Mouse (Mus musculus): ENCODE measurements around the gene Atp13a3. TPM values are rescaled to one million over a fixed set of nuclear protein-coding genes. Genes with fewer than 3 reads are reported as not detected.

The Atp13a3 gene
- total and polyA plus RNA-seq, 2 experiments from 2014 or later, result 6.1 to 35.0 TPM

DNA sequence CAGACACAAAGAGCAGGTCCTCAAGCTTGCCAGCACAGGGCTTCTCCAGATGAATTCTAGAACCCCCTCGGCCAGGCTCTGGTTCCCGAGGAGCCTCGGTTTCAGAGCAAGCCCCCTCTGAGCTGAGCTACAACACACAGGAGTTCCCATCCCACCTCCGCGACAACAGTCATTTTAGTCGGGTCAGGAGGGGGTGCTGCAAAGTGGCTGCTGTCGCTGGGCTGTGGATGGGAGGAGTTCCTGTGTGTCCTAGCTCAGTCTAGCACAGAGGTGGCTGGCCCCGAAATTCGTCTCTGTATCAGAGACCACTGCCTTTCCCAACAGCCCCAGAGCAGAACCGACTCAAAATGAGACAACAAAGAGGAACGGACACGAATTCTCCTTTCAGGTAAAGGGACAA, 98.5 kb downstream of the Atp13a3 start:
- Histone ChIP-seq H3K9ac (no peak overlapping the region), H3K36me3 (ENCODE audit: insufficient read depth) (no peaks in the 10 kb centered on the region), H3K9me3 (ENCODE audit: low read length) (no peaks in the 10 kb centered on the region), H3K4me3 (ENCODE audit: low read depth, low read length) (no peak overlapping the region), H3K27ac (ENCODE audit: low read depth, low read length) (no peak overlapping the region), H3K4me2 (ENCODE audit: low read depth) (no peak overlapping the region), H3K27me3 (ENCODE audit: insufficient read depth, low read length) (peaks cover 6% of the 10 kb centered on the region), H3K4me1 (ENCODE audit: insufficient read depth) (0 out of 2 replicates have a peak, but pooled peaks cover 7% of the 10 kb centered on the region)
- no peak for DNase-seq
- 58% methylated on average over 12 of the region's 12 CpGs for WGBS
- no peak for TF ChIP-seq CTCF (IDR thresholded peaks at IDR 0.05; ENCODE audit: low read depth)
- no peak for ATAC-seq

- ATAC-seq (no peak), DNase-seq (no peak)
- H3K9ac ChIP-seq, result no peak overlapping the region
- no peaks in the 10 kb centered on the region for H3K9me3 ChIP-seq (ENCODE audit: low read length)
- peaks cover 6% of the 10 kb centered on the region for H3K27me3 ChIP-seq (ENCODE audit: insufficient read depth, low read length)
- no peaks in the 10 kb centered on the region for H3K36me3 ChIP-seq (ENCODE audit: insufficient read depth)
- 0 out of 2 replicates have a peak, but pooled peaks cover 7% of the 10 kb centered on the region for H3K4me1 ChIP-seq (ENCODE audit: insufficient read depth)
- 89% methylated on average over 4 of the region's 4 CpGs for WGBS
- H3K4me3 ChIP-seq (ENCODE audit: low read depth, low read length), result no peak overlapping the region
- H3K27ac ChIP-seq (ENCODE audit: low read depth, low read length), result no peak overlapping the region
- no peak overlapping the region for H3K4me2 ChIP-seq (ENCODE audit: low read depth)
- TF ChIP-seq CTCF (IDR thresholded peaks at IDR 0.05; ENCODE audit: low read depth), result no peak
These were observed 99.7 kb downstream of the Atp13a3 start for GRCm38 (mm10) chr16:30306102-30306501.

DNA sequence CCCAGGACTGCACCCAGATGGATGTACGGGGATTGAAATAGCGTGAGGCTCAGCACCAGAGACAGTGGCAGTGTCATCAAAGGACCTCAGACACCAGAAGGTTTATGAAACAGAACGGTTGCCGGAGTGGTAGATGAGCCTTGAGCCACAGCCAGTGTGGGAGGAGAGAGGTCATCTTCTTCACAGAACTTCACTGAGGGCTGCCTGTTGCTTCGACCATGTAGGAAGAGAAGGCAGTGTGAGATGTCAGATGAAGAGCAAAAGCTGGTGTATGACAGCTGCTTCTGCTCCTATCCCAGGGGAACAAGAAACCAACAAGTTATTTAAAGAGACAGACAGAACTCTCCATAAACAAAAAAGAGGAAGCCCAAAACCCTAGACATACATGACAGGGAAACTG, 101.5 kb downstream of the Atp13a3 start:
- no peak for ATAC-seq
- no peak for TF ChIP-seq CTCF (IDR thresholded peaks at IDR 0.05; ENCODE audit: low read depth)
- WGBS, result 71% methylated on average over 5 of the region's 5 CpGs
- no peaks in the 10 kb centered on the region for H3K9me3 ChIP-seq (ENCODE audit: low read length)
- no peaks in the 10 kb centered on the region for H3K4me1 ChIP-seq (ENCODE audit: insufficient read depth)
- no peak overlapping the region for H3K27ac ChIP-seq (ENCODE audit: low read depth, low read length)
- no peak overlapping the region for H3K4me3 ChIP-seq (ENCODE audit: low read depth, low read length)
- no peaks in the 10 kb centered on the region; the same call in 1 of the 2 replicates for H3K27me3 ChIP-seq (ENCODE audit: insufficient read depth, low read length)
- DNase-seq, result no peak
- no peak overlapping the region for H3K9ac ChIP-seq
- no peaks in the 10 kb centered on the region for H3K36me3 ChIP-seq (ENCODE audit: insufficient read depth)
- no peak overlapping the region for H3K4me2 ChIP-seq (ENCODE audit: low read depth)

DNA sequence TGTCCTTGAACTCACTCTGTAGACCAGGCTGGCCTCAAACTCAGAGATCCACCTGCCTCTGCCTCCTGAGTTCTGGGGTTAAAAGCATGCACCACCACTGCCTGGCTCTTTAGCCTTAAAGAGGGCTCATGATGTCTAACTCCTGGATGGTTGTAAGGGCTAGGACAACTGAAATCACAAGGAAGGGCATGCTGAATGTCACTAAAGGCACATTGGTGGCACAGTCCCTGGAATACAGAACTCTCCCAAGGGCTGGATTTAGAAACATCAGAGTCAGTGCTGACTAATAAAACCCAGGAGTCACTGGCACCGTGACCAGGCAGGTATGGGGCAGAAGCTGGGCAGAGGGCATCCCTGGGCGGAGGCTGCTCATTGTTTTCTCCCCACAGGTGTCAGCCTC, 102.4 kb downstream of the Atp13a3 start:
- H3K9me3 ChIP-seq (ENCODE audit: low read length), result no peaks in the 10 kb centered on the region
- H3K27ac ChIP-seq (ENCODE audit: low read depth, low read length), result no peak overlapping the region
- no peaks in the 10 kb centered on the region; the same call in 1 of the 2 replicates for H3K27me3 ChIP-seq (ENCODE audit: insufficient read depth, low read length)
- no peak overlapping the region for H3K4me2 ChIP-seq (ENCODE audit: low read depth)
- 86% methylated on average over 2 of the region's 2 CpGs for WGBS
- no peak for ATAC-seq
- H3K36me3 ChIP-seq (ENCODE audit: insufficient read depth), result no peaks in the 10 kb centered on the region
- no peak overlapping the region for H3K4me3 ChIP-seq (ENCODE audit: low read depth, low read length)
- TF ChIP-seq CTCF (IDR thresholded peaks at IDR 0.05; ENCODE audit: low read depth), result no peak
- no peak overlapping the region for H3K9ac ChIP-seq
- H3K4me1 ChIP-seq (ENCODE audit: insufficient read depth), result no peaks in the 10 kb centered on the region
- DNase-seq, result no peak

DNA sequence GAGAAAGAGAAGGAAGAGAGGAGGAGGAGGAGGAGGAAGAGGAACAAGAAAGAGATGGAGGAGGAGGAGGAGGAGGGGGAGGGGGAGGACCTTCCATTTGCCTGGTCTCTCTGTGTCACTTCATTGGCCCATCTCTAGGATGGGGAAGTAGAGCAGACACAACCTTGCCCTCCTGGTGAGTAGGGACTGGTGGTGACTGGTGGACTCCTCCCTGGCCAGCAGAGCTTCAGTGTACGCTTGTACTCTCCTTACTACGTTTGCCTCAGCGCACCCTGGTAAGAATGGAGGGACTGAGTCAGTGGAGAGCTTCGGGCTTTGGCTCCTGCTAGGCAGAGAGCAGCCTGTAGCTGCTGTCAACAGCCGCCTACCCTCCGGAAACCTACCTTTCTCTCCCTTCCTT, 103.1 kb downstream of the Atp13a3 start:
- no peak for DNase-seq
- no peaks in the 10 kb centered on the region for H3K36me3 ChIP-seq (ENCODE audit: insufficient read depth)
- WGBS, result 84% methylated on average over 6 of the region's 6 CpGs
- no peak for ATAC-seq
- no peaks in the 10 kb centered on the region for H3K9me3 ChIP-seq (ENCODE audit: low read length)
- no peak overlapping the region for H3K4me2 ChIP-seq (ENCODE audit: low read depth)
- H3K4me1 ChIP-seq (ENCODE audit: insufficient read depth), result no peaks in the 10 kb centered on the region
- no peak for TF ChIP-seq CTCF (IDR thresholded peaks at IDR 0.05; ENCODE audit: low read depth)
- no peaks in the 10 kb centered on the region; the same call in 1 of the 2 replicates for H3K27me3 ChIP-seq (ENCODE audit: insufficient read depth, low read length)
- no peak overlapping the region for H3K9ac ChIP-seq
- H3K27ac ChIP-seq (ENCODE audit: low read depth, low read length), result no peak overlapping the region
- H3K4me3 ChIP-seq (ENCODE audit: low read depth, low read length), result no peak overlapping the region

- TF ChIP-seq CTCF (IDR thresholded peaks at IDR 0.05; ENCODE audit: low read depth), result no peak
- Histone ChIP-seq H3K36me3 (ENCODE audit: insufficient read depth) (no peaks in the 10 kb centered on the region), H3K4me3 (ENCODE audit: low read depth, low read length) (no peak overlapping the region), H3K27ac (ENCODE audit: low read depth, low read length) (no peak overlapping the region), H3K4me1 (ENCODE audit: insufficient read depth) (no peaks in the 10 kb centered on the region), H3K9ac (no peak overlapping the region), H3K4me2 (ENCODE audit: low read depth) (no peak overlapping the region), H3K9me3 (ENCODE audit: low read length) (no peaks in the 10 kb centered on the region), H3K27me3 (ENCODE audit: insufficient read depth, low read length) (no peaks in the 10 kb centered on the region)
- ATAC-seq (no peak), DNase-seq (no peak)
- WGBS, result 75% methylated on average over 10 of the region's 10 CpGs
These were observed 106.0 kb downstream of the Atp13a3 start for GRCm38 (mm10) chr16:30299711-30300277.

DNA sequence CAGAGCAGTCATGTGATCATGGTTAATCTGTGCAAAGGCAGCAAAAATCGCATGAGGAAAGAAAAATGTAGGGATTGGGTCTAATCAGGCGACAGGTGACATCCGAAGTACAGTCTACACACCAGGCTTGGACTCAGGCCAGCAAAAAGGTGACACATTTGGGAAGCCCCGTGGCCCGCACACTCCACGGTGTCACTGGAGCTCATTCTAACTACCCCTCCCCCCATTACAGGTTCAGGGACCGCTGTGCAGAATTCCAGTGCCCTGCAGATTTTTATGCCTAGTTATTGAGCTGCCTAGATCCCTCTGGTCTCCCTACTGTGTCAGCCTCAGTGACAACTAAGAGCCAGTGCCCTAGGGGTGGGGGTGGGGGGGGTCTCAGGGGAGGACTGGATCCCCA, 108.3 kb downstream of the Atp13a3 start:
- ATAC-seq, result no peak
- Histone ChIP-seq H3K9ac (no peak overlapping the region), H3K36me3 (ENCODE audit: insufficient read depth) (no peaks in the 10 kb centered on the region), H3K27ac (ENCODE audit: low read depth, low read length) (no peak overlapping the region), H3K4me3 (ENCODE audit: low read depth, low read length) (no peak overlapping the region), H3K4me1 (ENCODE audit: insufficient read depth) (no peaks in the 10 kb centered on the region), H3K9me3 (ENCODE audit: low read length) (no peaks in the 10 kb centered on the region), H3K27me3 (ENCODE audit: insufficient read depth, low read length) (no peaks in the 10 kb centered on the region), H3K4me2 (ENCODE audit: low read depth) (no peak overlapping the region)
- WGBS, result 85% methylated on average over 7 of the region's 7 CpGs
- no peak for DNase-seq
- no peak for TF ChIP-seq CTCF (IDR thresholded peaks at IDR 0.05; ENCODE audit: low read depth)

Measured in forebrain, postnatal 0 days (tissue).